23 mouse cellular contexts compared by ENCODE assay signal in the genomic region with DNA sequence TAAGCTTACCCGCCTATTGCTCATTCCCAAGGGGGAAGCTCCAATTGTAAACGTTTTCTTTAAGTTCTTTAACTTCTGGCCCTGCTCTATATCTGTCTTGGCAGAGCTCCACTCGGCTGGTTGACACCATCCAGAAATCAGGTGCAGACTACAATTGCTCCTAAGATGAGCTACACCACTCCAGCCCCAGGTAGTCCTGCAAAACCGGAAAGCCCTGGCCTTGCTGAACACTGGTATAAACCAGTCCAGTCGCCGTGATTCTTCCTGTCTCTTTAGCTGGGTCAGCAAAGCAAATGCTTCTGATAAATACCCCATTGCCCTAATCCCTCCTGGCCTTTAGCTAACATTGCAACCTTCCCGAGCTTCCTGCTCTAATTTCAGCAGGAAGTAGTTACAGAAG. TPM values are rescaled to one million over a fixed set of nuclear protein-coding genes. Genes with fewer than 3 reads are reported as not detected.
"Had no signal": no experiment of that assay in that cellular context is flagged by ENCODE, and none has a peak within 500 bp of the region (broad histone marks: within the 10 kb centered on the region; RNA-seq: fewer than 3 reads in every experiment).

No protein-coding gene starts in this region.

- H3K4me3 ChIP-seq: limb, embryonic 15.5 days had no signal

- H3K9ac ChIP-seq: limb, embryonic 15.5 days; liver, embryonic 14.5 days; liver, postnatal 0 days had no signal

- DNase-seq: kidney, adult 2 months; kidney, postnatal 25 days; left cerebral cortex, postnatal 4 days; liver, postnatal 0 days; lung, postnatal 14 days; lung, postnatal 4 days; midbrain, embryonic 14.5 days; right cerebral cortex, adult 18-20 months; right cerebral cortex, postnatal 14 days; right cerebral cortex, postnatal 4 days; thymus, adult 2 months; thymus, postnatal 14 days; thymus, postnatal 4 days had no signal

- H3K27me3 ChIP-seq: limb, embryonic 15.5 days had no signal

- H3K27ac ChIP-seq: kidney, postnatal 0 days; limb, embryonic 15.5 days; liver, embryonic 14.5 days; stomach, postnatal 0 days had no signal

- H3K4me2 ChIP-seq: limb, embryonic 15.5 days; liver, embryonic 11.5 days; midbrain, embryonic 11.5 days had no signal

- ATAC-seq: liver, postnatal 0 days had no signal

- H3K9me3 ChIP-seq: limb, embryonic 15.5 days had no signal

- H3K36me3 ChIP-seq: limb, embryonic 15.5 days had no signal

RNA-seq across cellular contexts. Expression of gene Gabrr2, which starts 1.6 kb away (rescaled TPM):
- total RNA-seq: layer of hippocampus, postnatal 10 days; midbrain, postnatal 0 days had no signal
- polyA plus RNA-seq: kidney, embryonic 14.5 days; kidney, postnatal 0 days; liver, embryonic 11.5 days; liver, postnatal 0 days; neural tube, embryonic 11.5 days had no signal
